Mouse (Mus musculus) cerebellum, adult 2 months (tissue): ENCODE results near the gene Usp22. TPM values are rescaled to one million over a fixed set of nuclear protein-coding genes. Genes with fewer than 3 reads are reported as not detected.
A peak's percentile ranks its signal among the peaks of the same experiment; 100 is the strongest.

Experiments used
- DNase-seq, 2 experiments: peaks; one replicate each; pipeline ENCODE4 v3.0.0; 2021
- H3K27ac ChIP-seq: fragments of 200-500 bp; 2 replicates; pipeline ENCODE4 v1.5.1; 2012; ENCODE audit warnings: low read length, control low read depth, inconsistent platforms; ENCODE audit not compliant: insufficient read depth
- H3K27me3 ChIP-seq: fragments of 200-500 bp; 2 replicates; pipeline ENCODE4 v1.6.1; 2012; ENCODE audit warnings: inconsistent platforms, mild to moderate bottlenecking, low read length, moderate library complexity; ENCODE audit not compliant: control insufficient read depth, insufficient read depth
- H3K4me1 ChIP-seq: fragments of 200-500 bp; 2 replicates; pipeline ENCODE4 v1.6.1; 2011; ENCODE audit warnings: low read length; ENCODE audit not compliant: control insufficient read depth, insufficient read depth
- H3K4me3 ChIP-seq: fragments of 200-500 bp; replicated peaks from 2 replicates; pipeline ENCODE3; 2011; ENCODE audit warnings: mild to moderate bottlenecking, low read depth, low read length, control low read depth; ENCODE audit not compliant: insufficient read depth
- CTCF ChIP-seq: fragments of 200-500 bp; IDR thresholded peaks from 2 replicates; pipeline ENCODE4 v1.5.1; 2011; ENCODE audit warnings: low read depth, mild to moderate bottlenecking, control low read depth, low read length, moderate library complexity, borderline replicate concordance; ENCODE audit not compliant: insufficient read depth
- POLR2A ChIP-seq: fragments of 200-500 bp; IDR thresholded peaks from 2 replicates; pipeline ENCODE4 v1.6.1; 2011; ENCODE audit warnings: low read length, control low read depth, borderline replicate concordance; ENCODE audit not compliant: insufficient read depth
- WGBS: fragments of 180-500 bp; shearing (Covaris S2); methylation state at CpG from one replicate; pipeline ENCODE4 v1.1.7; 2018; 5-methylcytosine and 5-hydroxymethylcytosine counted together
- polyA plus RNA-seq: library from polyadenylated mRNA; depleted of rRNA; stranded (reverse); fragments of >200 nt; gene quantifications from 2 replicates; pipeline ENCODE4 v1.2.3, GENCODE M21; 2012

The Usp22 gene
- polyA plus RNA-seq, 1 experiment, result 142 TPM

GRCm38 (mm10) chr11:61208316-61208715 is 33.5 kb upstream of the Usp22 start:
- 79% methylated on average over 10 of the region's 10 CpGs for WGBS
- TF ChIP-seq POLR2A (no peak), CTCF (no peak)
- DNase-seq, result no peak
- H3K27me3 ChIP-seq, result no peaks in the 10 kb centered on the region
- H3K27ac ChIP-seq, result no peak overlapping the region
- H3K4me3 ChIP-seq, result no peak overlapping the region
- H3K4me1 ChIP-seq, result peaks cover 16% of the 10 kb centered on the region

GRCm38 (mm10) chr11:61207487-61208246 is 32.8 kb upstream of the Usp22 start, which contains the start of gene Aldh3a1:
Gene Aldh3a1, plus strand, starts transcription at chr11:61207537.
- TF ChIP-seq CTCF (no peak), POLR2A (no peak)
- Histone ChIP-seq H3K4me3 (no peak within 1 kb of the TSS), H3K27me3 (no peaks in the 10 kb centered on the region), H3K4me1 (peaks cover 16% of the 10 kb centered on the region), H3K27ac (no peak within 1 kb of the TSS)
- 55% methylated on average over 10 of the region's 10 CpGs for WGBS
- no peak for DNase-seq

- 92% methylated on average over 3 of the region's 3 CpGs for WGBS
- no peak for DNase-seq
- H3K27me3 ChIP-seq, result no peaks in the 10 kb centered on the region
- H3K4me3 ChIP-seq, result no peak overlapping the region
- TF ChIP-seq POLR2A, result no peak
- TF ChIP-seq CTCF, result no peak
- peaks cover 12% of the 10 kb centered on the region for H3K4me1 ChIP-seq
- H3K27ac ChIP-seq, result no peak overlapping the region
Measured at GRCm38 (mm10) chr11:61206136-61206535, 31.3 kb upstream of the Usp22 start.

- Histone ChIP-seq H3K27ac (no peak overlapping the region), H3K4me3 (no peak overlapping the region), H3K4me1 (peaks cover 12% of the 10 kb centered on the region), H3K27me3 (no peaks in the 10 kb centered on the region)
- 71% methylated on average over 10 of the region's 10 CpGs for WGBS
- TF ChIP-seq CTCF (no peak), POLR2A (no peak)
- peak; percentile 44 to 49 for DNase-seq
Measured at GRCm38 (mm10) chr11:61205167-61205950, 30.5 kb upstream of the Usp22 start.

GRCm38 (mm10) chr11:61202810-61203209 is 28.0 kb upstream of the Usp22 start:
- no peak for TF ChIP-seq POLR2A
- TF ChIP-seq CTCF, result no peak
- WGBS, result 71% methylated on average over 2 of the region's 2 CpGs
- Histone ChIP-seq H3K27me3 (no peaks in the 10 kb centered on the region), H3K4me1 (peaks cover 12% of the 10 kb centered on the region), H3K4me3 (no peak overlapping the region), H3K27ac (no peak overlapping the region)
- no peak for DNase-seq

- no peak for DNase-seq
- WGBS, result 53% methylated on average over 6 of the region's 6 CpGs
- no peak overlapping the region for H3K4me3 ChIP-seq
- H3K27ac ChIP-seq, result no peak overlapping the region
- H3K4me1 ChIP-seq, result peaks cover 12% of the 10 kb centered on the region
- TF ChIP-seq POLR2A (no peak), CTCF (no peak)
- H3K27me3 ChIP-seq, result no peaks in the 10 kb centered on the region
Measured at GRCm38 (mm10) chr11:61202186-61202585, 27.3 kb upstream of the Usp22 start.

GRCm38 (mm10) chr11:61199620-61200362 is 24.9 kb upstream of the Usp22 start:
- Histone ChIP-seq H3K27ac (no peak overlapping the region), H3K27me3 (no peaks in the 10 kb centered on the region), H3K4me3 (no peak overlapping the region), H3K4me1 (peaks cover 6% of the 10 kb centered on the region)
- WGBS, result 70% methylated on average over 4 of the region's 4 CpGs
- TF ChIP-seq POLR2A (no peak), CTCF (no peak)
- DNase-seq, result no peak

GRCm38 (mm10) chr11:61197935-61198334 is 23.1 kb upstream of the Usp22 start:
- TF ChIP-seq CTCF, result no peak
- TF ChIP-seq POLR2A, result no peak

More at GRCm38 (mm10) chr11:61197935-61198334, 23.1 kb upstream of the Usp22 start:
- Histone ChIP-seq H3K4me1 (no peaks in the 10 kb centered on the region), H3K27me3 (no peaks in the 10 kb centered on the region), H3K27ac (no peak overlapping the region), H3K4me3 (no peak overlapping the region)
- no peak for DNase-seq
